Mouse (Mus musculus) frontal cortex, postnatal 36 days (tissue): ENCODE measurements around the gene Ybx2.

ENCODE experiments used
- DNase-seq, 2 experiments: peaks; one replicate each; pipeline ENCODE4 v3.0.0; 2022; ENCODE audit warnings: low spot score in 2 of 2

Gene Ybx2

DNA sequence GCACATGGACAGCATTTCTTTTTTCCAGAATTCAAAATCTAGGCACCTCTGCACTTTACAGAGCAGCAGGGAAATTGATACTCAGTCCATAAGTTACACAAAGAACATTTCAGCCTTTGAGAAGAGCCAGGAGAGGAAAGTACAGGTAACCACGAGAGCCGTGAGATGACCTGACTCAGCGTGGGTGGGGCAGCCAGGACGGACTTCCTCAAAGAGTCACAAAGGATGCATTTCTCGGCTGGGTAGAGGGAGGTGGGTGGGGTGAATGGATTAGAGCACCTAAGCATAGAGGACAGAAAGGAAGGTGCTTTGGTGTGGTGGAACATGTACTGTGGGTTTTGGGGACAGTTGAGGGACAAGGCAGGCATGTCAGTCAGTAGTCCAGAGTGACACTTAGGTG, 26.2 kb downstream of the Ybx2 start:
- no peak for DNase-seq

GRCm38 (mm10) chr11:69964650-69965270, 29.2 kb downstream of the Ybx2 start, which contains the start of gene Cldn7:
Gene Cldn7 (plus strand): TSS chr11:69964779.
- no peak for DNase-seq

GRCm38 (mm10) chr11:69965271-69966005, 29.8 kb downstream of the Ybx2 start:
- no peak for DNase-seq

- DNase-seq, result no peak
Observed at GRCm38 (mm10) chr11:69966006-69966859, 30.6 kb downstream of the Ybx2 start.

GRCm38 (mm10) chr11:69966860-69967517, 31.4 kb downstream of the Ybx2 start:
- no peak for DNase-seq

DNA sequence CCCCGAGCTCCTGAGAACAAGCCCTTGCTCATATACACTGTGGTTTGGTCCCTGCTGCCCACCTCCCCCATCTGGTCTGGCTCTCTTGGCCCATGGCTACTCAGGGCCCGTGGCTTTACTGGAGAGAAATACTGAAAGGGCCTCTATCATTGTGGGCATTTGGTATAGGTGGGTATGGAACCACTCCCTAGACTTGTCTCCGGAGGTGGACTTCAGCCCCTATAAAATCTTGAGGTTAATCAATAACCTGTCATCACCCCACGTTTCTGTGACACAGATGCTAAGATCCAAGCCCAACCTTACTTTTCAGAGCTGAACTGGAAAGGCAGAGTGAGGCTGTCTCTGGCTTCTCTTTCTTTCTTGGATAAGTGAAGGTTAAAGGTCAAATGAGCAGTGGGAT, 33.2 kb downstream of the Ybx2 start:
- no peak for DNase-seq

- no peak for DNase-seq
Observed at GRCm38 (mm10) chr11:69970222-69970621, 34.6 kb downstream of the Ybx2 start.

DNA sequence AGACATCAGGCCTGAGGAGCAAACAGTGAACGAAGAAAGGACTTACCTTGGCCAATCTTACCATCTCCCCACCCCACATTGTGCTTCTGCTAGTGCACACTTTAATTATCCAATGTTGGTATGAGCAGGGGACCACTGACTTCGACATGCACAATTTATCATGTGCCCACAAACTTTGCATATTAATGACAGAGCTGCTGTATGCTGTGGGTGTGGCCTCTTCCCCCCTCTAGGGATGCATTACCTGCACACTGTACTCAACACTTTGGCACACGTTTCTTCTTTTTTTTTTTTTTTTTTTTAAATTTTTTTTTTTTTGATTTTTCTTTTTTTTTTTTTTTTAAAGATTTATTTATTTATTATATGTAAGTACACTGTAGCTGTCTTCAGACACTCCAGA, 35.2 kb downstream of the Ybx2 start:
- no peak for DNase-seq

DNA sequence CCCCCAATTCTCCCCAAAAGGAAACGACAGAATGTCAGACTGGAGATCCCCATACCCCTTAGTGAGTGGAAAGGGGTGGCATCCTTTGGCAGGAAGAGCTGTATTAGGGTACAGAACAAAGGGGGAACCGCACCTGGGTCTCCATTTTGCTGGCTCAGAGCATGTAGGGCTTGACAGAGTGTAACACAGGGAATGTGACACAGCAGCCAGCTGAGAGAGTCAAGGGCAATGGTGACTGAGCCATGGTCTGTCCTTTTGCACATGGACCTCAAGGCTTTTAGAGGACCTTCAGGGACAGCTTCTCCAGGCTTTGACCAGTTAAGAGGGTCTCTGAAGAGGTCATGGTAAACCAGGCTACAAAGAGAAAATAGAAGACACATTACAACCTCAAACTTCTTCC, 39.3 kb downstream of the Ybx2 start:
- no peak for DNase-seq

DNA sequence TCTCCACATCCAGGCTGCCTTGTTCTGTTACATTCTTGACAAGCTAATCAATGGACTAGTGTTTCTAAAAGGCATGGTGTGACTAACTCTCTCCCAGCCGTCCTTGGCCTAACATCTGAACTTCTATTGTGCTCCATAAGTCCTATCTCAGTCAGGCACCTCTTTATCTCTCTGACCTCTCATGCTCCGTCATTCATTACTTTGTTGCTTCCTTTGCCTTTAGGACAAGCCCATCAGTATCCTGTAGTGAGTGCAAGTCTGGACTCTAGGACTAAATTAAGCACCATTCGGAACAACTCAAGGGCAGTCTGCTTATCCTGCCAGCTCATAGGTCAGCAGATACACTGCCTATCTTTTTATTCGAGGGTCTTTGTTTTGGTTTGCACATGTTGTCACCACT, 40.7 kb downstream of the Ybx2 start:
- DNase-seq, result no peak

GRCm38 (mm10) chr11:69979827-69980195, 44.2 kb downstream of the Ybx2 start:
- no peak for DNase-seq

GRCm38 (mm10) chr11:69980196-69981140, 44.9 kb downstream of the Ybx2 start:
- DNase-seq, result peak; percentile 99 to 100

- DNase-seq, result no peak
Observed at GRCm38 (mm10) chr11:69981141-69981762, 45.7 kb downstream of the Ybx2 start, which contains the start of gene Ctdnep1. Gene Ctdnep1 (plus strand): TSS chr11:69981156.

DNA sequence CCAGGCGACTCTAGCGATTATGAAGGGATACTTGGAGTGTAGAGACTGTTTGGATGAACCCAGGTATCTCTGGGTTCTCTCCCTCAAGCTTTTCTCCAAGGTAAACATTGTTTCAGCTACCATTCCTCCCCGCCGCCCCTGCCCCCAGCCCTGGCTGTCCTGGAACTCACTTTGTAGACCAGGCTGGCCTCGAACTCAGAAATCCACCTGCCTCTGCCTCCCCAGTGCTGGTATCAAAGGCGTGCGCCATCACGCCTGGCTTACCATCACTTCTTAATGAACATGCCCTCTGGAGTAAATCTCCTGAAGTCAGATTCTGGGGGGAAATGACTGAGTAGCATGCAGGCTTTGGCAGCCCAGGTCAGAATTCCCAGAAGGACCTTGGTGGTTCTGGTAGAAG, 46.6 kb downstream of the Ybx2 start, which contains the start of gene Elp5:
Gene Elp5, minus strand, starts transcription at position 293 of the 400 bp plus-strand sequence.
- DNase-seq, result no peak

DNA sequence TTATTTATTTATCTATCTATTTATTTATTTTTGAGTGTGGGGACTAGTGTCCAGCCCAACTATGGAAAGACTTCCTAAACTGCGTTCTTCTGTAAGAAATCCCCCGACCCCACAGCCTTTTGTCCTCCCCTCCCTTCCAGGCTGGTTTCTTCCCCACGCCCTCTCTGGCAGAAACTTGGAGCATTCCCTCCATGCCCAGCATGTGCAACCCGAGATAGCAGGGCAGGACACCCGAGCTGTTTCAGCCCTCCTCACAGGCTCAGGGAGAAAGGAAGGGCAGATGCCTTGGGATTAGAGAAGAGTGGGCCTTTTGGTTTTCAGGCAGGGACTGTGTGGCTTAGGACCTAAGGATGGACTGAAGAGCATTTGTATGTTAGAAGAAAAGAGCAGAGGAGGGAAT, 47.3 kb downstream of the Ybx2 start:
- DNase-seq, result no peak

DNA sequence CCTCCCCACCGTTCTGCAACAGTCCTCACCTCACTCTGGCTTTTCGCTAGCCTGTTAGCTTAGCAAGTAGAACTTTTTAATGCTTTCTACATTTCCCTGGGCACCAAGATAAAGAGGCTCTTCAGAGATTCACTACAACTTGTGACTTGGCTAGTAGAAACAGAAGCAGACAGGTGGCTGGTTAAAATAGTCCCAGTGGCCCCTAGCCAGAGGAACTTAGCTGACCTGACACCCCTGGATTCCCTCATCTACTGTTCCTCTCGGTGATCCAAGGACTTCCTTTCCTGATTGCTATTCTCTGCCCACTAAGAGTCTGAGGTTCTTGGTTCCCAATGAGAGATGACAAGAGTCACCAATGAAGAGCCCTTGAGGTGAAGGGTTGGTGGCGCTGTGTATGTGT, 47.8 kb downstream of the Ybx2 start:
- no peak for DNase-seq

GRCm38 (mm10) chr11:69984431-69984830, 48.8 kb downstream of the Ybx2 start:
- no peak for DNase-seq

GRCm38 (mm10) chr11:69989949-69990348, 54.4 kb downstream of the Ybx2 start:
- DNase-seq, result no peak
